Mouse (Mus musculus): ENCODE measurements around the gene Fgfr2. TPM values are rescaled to one million over a fixed set of nuclear protein-coding genes. Genes with fewer than 3 reads are reported as not detected.

Fgfr2 gene
- polyA plus RNA-seq, 1 experiment from 2014 or later = 110 TPM

- TF ChIP-seq CTCF (IDR thresholded peaks at IDR 0.05) (peak; percentile 82), EP300 (IDR thresholded peaks at IDR 0.05) (no peak; the same call in 1 of the 2 replicates)
- Histone ChIP-seq H3K9me3 (ENCODE audit: low read length) (no peaks in the 10 kb centered on the region), H3K27ac (ENCODE audit: low read length) (peak overlapping the region; percentile 55; the same call in 1 of the 2 replicates), H3K4me2 (replicated peaks; ENCODE audit: low read depth, low read length) (no peak overlapping the region), H3K36me3 (ENCODE audit: insufficient read depth, low read length) (no peaks in the 10 kb centered on the region), H3K9ac (replicated peaks; ENCODE audit: low read depth) (no peak overlapping the region), H3K4me1 (ENCODE audit: insufficient read depth, low read depth, low read length) (peaks cover 13% of the 10 kb centered on the region; the same call in 1 of the 2 replicates), H3K27me3 (replicated peaks; ENCODE audit: insufficient read depth, low read length) (no peaks in the 10 kb centered on the region), H3K4me3 (ENCODE audit: low read depth, low read length) (no peak overlapping the region)
- DNase-seq (ENCODE audit: low spot score) (peak; percentile 75), ATAC-seq (peak; percentile 78)
- 45% methylated on average over 17 of the region's 17 CpGs for WGBS
These were observed 449.0 kb downstream of the Fgfr2 start for GRCm38 (mm10) chr7:132673931-132674755.

GRCm38 (mm10) chr7:132672481-132672959, 450.6 kb downstream of the Fgfr2 start:
- 27% methylated on average over 7 of the region's 7 CpGs for WGBS
- TF ChIP-seq EP300 (IDR thresholded peaks at IDR 0.05) (no peak), CTCF (IDR thresholded peaks at IDR 0.05) (peak; percentile 43)
- Histone ChIP-seq H3K27me3 (replicated peaks; ENCODE audit: insufficient read depth, low read length) (no peaks in the 10 kb centered on the region), H3K4me3 (ENCODE audit: low read depth, low read length) (no peak overlapping the region), H3K4me1 (ENCODE audit: insufficient read depth, low read depth, low read length) (peaks cover 13% of the 10 kb centered on the region; the same call in 1 of the 2 replicates), H3K27ac (ENCODE audit: low read length) (peak overlapping the region; percentile 55), H3K9ac (replicated peaks; ENCODE audit: low read depth) (no peak overlapping the region), H3K36me3 (ENCODE audit: insufficient read depth, low read length) (no peaks in the 10 kb centered on the region), H3K9me3 (ENCODE audit: low read length) (no peaks in the 10 kb centered on the region), H3K4me2 (replicated peaks; ENCODE audit: low read depth, low read length) (no peak overlapping the region)
- DNase-seq (ENCODE audit: low spot score) (peak; percentile 73), ATAC-seq (peak; percentile 39)

DNA sequence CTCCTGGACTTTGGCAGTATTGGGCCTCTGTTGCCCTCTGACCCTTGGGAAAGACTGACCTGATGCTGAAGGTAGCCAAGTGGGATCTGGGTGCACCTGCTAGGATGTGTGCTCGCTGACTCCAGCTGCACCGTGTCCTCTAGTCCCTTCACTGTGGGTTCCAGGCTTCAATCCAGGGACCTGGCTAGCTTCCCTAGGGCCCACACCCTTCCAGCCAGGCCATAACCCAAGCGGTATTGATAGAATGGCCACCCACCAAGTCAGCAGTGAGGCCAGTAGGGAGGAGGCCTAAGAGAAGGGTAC, 452.3 kb downstream of the Fgfr2 start:
- WGBS = 47% methylated on average over 3 of the region's 3 CpGs
- H3K9me3 ChIP-seq (ENCODE audit: low read length) = no peaks in the 10 kb centered on the region
- H3K4me1 ChIP-seq (ENCODE audit: insufficient read depth, low read depth, low read length) = peaks cover 13% of the 10 kb centered on the region; the same call in 1 of the 2 replicates
- no peak for DNase-seq (ENCODE audit: low spot score)
- H3K36me3 ChIP-seq (ENCODE audit: insufficient read depth, low read length) = no peaks in the 10 kb centered on the region
- H3K4me2 ChIP-seq (replicated peaks; ENCODE audit: low read depth, low read length) = no peak overlapping the region
- H3K9ac ChIP-seq (replicated peaks; ENCODE audit: low read depth) = no peak overlapping the region
- H3K27ac ChIP-seq (ENCODE audit: low read length) = peak overlapping the region; percentile 85
- no peaks in the 10 kb centered on the region for H3K27me3 ChIP-seq (replicated peaks; ENCODE audit: insufficient read depth, low read length)
- TF ChIP-seq CTCF (IDR thresholded peaks at IDR 0.05) (no peak), EP300 (IDR thresholded peaks at IDR 0.05) (no peak)
- ATAC-seq = peak; percentile 10
- H3K4me3 ChIP-seq (ENCODE audit: low read depth, low read length) = no peak overlapping the region

- Histone ChIP-seq H3K4me2 (replicated peaks; ENCODE audit: low read depth, low read length) (no peak overlapping the region), H3K9ac (replicated peaks; ENCODE audit: low read depth) (no peak overlapping the region), H3K36me3 (ENCODE audit: insufficient read depth, low read length) (no peaks in the 10 kb centered on the region), H3K27me3 (replicated peaks; ENCODE audit: insufficient read depth, low read length) (no peaks in the 10 kb centered on the region), H3K9me3 (ENCODE audit: low read length) (no peaks in the 10 kb centered on the region), H3K4me3 (ENCODE audit: low read depth, low read length) (no peak overlapping the region), H3K27ac (ENCODE audit: low read length) (peak overlapping the region; percentile 85), H3K4me1 (ENCODE audit: insufficient read depth, low read depth, low read length) (peaks cover 13% of the 10 kb centered on the region; the same call in 1 of the 2 replicates)
- DNase-seq (ENCODE audit: low spot score) (peak; percentile 83), ATAC-seq (peak; percentile 65)
- 53% methylated on average over 20 of the region's 20 CpGs for WGBS
- TF ChIP-seq CTCF (IDR thresholded peaks at IDR 0.05) = peak; percentile 36
- peak; percentile 85 for TF ChIP-seq EP300 (IDR thresholded peaks at IDR 0.05)
These were observed 452.9 kb downstream of the Fgfr2 start for GRCm38 (mm10) chr7:132669999-132670862.

GRCm38 (mm10) chr7:132668604-132669003, 454.5 kb downstream of the Fgfr2 start:
- DNase-seq (ENCODE audit: low spot score) (peak; percentile 42), ATAC-seq (peak; percentile 39)
- Histone ChIP-seq H3K36me3 (ENCODE audit: insufficient read depth, low read length) (no peaks in the 10 kb centered on the region), H3K9me3 (ENCODE audit: low read length) (no peaks in the 10 kb centered on the region), H3K27me3 (replicated peaks; ENCODE audit: insufficient read depth, low read length) (no peaks in the 10 kb centered on the region), H3K4me1 (ENCODE audit: insufficient read depth, low read depth, low read length) (peaks cover 8% of the 10 kb centered on the region; the same call in 1 of the 2 replicates), H3K9ac (replicated peaks; ENCODE audit: low read depth) (no peak overlapping the region), H3K4me3 (ENCODE audit: low read depth, low read length) (no peak overlapping the region), H3K27ac (ENCODE audit: low read length) (0 out of 2 replicates have a peak overlapping the region, but pooled peaks have one; percentile 85), H3K4me2 (replicated peaks; ENCODE audit: low read depth, low read length) (no peak overlapping the region)
- TF ChIP-seq CTCF (IDR thresholded peaks at IDR 0.05) (no peak), EP300 (IDR thresholded peaks at IDR 0.05) (peak; percentile 77)
- WGBS = 34% methylated on average over 2 of the region's 2 CpGs

- DNase-seq (ENCODE audit: low spot score) (no peak), ATAC-seq (no peak)
- Histone ChIP-seq H3K36me3 (ENCODE audit: insufficient read depth, low read length) (no peaks in the 10 kb centered on the region), H3K4me1 (ENCODE audit: insufficient read depth, low read depth, low read length) (peaks cover 2% of the 10 kb centered on the region; the same call in 1 of the 2 replicates), H3K4me3 (ENCODE audit: low read depth, low read length) (no peak overlapping the region), H3K27ac (ENCODE audit: low read length) (no peak overlapping the region), H3K9ac (replicated peaks; ENCODE audit: low read depth) (no peak overlapping the region), H3K9me3 (ENCODE audit: low read length) (no peaks in the 10 kb centered on the region), H3K27me3 (replicated peaks; ENCODE audit: insufficient read depth, low read length) (no peaks in the 10 kb centered on the region), H3K4me2 (replicated peaks; ENCODE audit: low read depth, low read length) (no peak overlapping the region)
- no peak for TF ChIP-seq CTCF (IDR thresholded peaks at IDR 0.05)
- TF ChIP-seq EP300 (IDR thresholded peaks at IDR 0.05) = no peak
- WGBS = 74% methylated on average over 4 of the region's 4 CpGs
These were observed 456.6 kb downstream of the Fgfr2 start for GRCm38 (mm10) chr7:132666516-132666915.
